Mouse (Mus musculus) heart, postnatal 0 days (tissue): ENCODE measurements around the gene Foxr2.

Source experiments
- CTCF ChIP-seq: IDR thresholded peaks from 2 replicates; pipeline ENCODE4 v1.5.1; 2016; ENCODE audit warnings: antibody characterized with exemption, control low read depth, low read depth
- EP300 ChIP-seq: IDR thresholded peaks from 2 replicates; pipeline ENCODE4 v1.6.1; 2016; ENCODE audit warnings: antibody characterized with exemption, low read depth

DNA sequence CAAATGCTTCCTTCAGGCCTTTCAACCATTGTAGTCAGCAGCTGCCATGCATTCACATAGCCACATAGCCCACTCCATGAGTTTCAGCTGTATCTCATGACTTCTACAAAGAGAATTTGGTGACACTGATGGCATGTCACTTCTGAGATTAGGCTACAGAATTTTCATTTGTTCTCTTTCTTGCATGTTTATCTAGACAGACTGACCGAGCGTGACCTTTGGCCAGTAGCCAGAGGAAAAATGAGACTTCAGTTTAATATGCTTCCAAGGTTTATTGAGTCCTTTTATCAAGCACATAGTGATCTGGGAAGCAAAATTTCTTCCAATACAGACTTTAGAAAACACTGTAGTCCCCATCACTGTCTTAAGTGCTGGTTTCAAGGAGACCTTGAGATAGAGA lies 63.6 kb downstream of the Foxr2 start:
- TF ChIP-seq CTCF (no peak), EP300 (no peak)
